Mouse (Mus musculus): ENCODE measurements around the gene Lrrc74a. TPM values are rescaled to one million over a fixed set of nuclear protein-coding genes. Genes with fewer than 3 reads are reported as not detected.

Lrrc74a gene
- polyA plus RNA-seq, 2 experiments: not detected

DNA sequence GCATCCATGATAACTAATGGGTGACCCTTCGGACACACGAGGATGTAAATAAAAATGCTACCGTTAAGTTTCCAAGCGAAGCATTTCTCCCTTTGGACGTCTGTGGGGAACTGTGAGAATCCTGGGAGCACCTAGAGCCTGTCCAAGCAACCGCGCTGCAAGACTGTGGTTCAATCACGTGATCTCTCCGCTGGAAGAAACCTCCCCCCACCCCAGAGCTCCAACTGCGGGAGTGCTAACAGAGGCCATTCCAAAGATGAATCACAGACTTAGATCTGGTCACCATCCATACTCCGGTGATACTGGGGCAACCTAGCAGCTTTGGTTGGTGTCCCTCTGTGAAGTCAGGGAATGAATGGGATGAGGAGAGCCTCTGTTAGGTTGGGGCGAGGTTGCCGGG is 26.9 kb downstream of the Lrrc74a start:
- TF ChIP-seq CTCF (IDR thresholded peaks at IDR 0.05; ENCODE audit: low read depth): no peak
- no peak for TF ChIP-seq EP300 (IDR thresholded peaks at IDR 0.05; ENCODE audit: low read depth)
- no peaks in the 10 kb centered on the region for H3K27me3 ChIP-seq (ENCODE audit: control insufficient read depth, insufficient read depth, low read length)
- H3K4me1 ChIP-seq (replicated peaks; ENCODE audit: control insufficient read depth in 2 of 2, insufficient read depth in 2 of 2, low read length in 1 of 2): no peaks in the 10 kb centered on the region
- no peaks in the 10 kb centered on the region for H3K9me3 ChIP-seq (ENCODE audit: control insufficient read depth, low read length)
- no peak overlapping the region for H3K27ac ChIP-seq
- no peak overlapping the region for H3K4me3 ChIP-seq (ENCODE audit: insufficient read depth in 1 of 2, low read depth in 2 of 2, low read length in 2 of 2)
- no peak for DNase-seq (ENCODE audit: low read depth in 3 of 3, low spot score in 3 of 3)
- ATAC-seq (ENCODE audit: insufficient read depth): no peak
- 62% methylated on average over 13 of the region's 13 CpGs for WGBS (ENCODE audit: insufficient replicate concordance)
- H3K9ac ChIP-seq (replicated peaks): no peak overlapping the region
- no peak overlapping the region for H3K4me2 ChIP-seq (ENCODE audit: low read depth)
- no peaks in the 10 kb centered on the region for H3K36me3 ChIP-seq (replicated peaks; ENCODE audit: control insufficient read depth, insufficient read depth, low read depth)

DNA sequence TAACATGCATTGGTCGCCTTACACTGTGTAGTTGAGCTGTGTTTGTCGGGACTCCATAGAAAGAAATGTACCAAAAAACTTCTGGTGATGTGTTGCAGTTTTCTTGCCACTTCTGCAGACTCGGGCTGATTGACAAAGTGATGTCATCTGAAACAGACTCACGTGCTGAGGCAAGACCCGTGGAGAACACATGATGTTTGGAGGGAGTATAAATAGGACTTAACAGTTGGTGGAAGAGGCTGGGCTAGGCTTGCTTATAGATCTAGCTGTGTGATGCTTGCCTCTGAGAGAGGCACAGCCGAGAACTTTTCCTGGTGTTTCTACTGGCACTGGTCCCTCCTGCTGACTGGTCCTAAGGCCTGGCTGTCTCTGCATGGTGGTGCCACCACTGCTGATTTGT is 29.9 kb downstream of the Lrrc74a start:
- DNase-seq (ENCODE audit: low read depth in 3 of 3, low spot score in 3 of 3): no peak
- Histone ChIP-seq H3K4me1 (replicated peaks; ENCODE audit: control insufficient read depth in 2 of 2, insufficient read depth in 2 of 2, low read length in 1 of 2) (no peaks in the 10 kb centered on the region), H3K27me3 (ENCODE audit: control insufficient read depth, insufficient read depth, low read length) (no peaks in the 10 kb centered on the region), H3K36me3 (replicated peaks; ENCODE audit: control insufficient read depth, insufficient read depth, low read depth) (no peaks in the 10 kb centered on the region), H3K4me2 (ENCODE audit: low read depth) (no peak overlapping the region), H3K9ac (replicated peaks) (no peak overlapping the region), H3K4me3 (ENCODE audit: insufficient read depth in 1 of 2, low read depth in 2 of 2, low read length in 2 of 2) (no peak overlapping the region), H3K27ac (no peak overlapping the region), H3K9me3 (ENCODE audit: control insufficient read depth, low read length) (no peaks in the 10 kb centered on the region)
- TF ChIP-seq EP300 (IDR thresholded peaks at IDR 0.05; ENCODE audit: low read depth): no peak
- TF ChIP-seq CTCF (IDR thresholded peaks at IDR 0.05; ENCODE audit: low read depth): no peak
- ATAC-seq (ENCODE audit: insufficient read depth): no peak
- WGBS (ENCODE audit: insufficient replicate concordance): 42% methylated on average over 6 of the region's 6 CpGs

DNA sequence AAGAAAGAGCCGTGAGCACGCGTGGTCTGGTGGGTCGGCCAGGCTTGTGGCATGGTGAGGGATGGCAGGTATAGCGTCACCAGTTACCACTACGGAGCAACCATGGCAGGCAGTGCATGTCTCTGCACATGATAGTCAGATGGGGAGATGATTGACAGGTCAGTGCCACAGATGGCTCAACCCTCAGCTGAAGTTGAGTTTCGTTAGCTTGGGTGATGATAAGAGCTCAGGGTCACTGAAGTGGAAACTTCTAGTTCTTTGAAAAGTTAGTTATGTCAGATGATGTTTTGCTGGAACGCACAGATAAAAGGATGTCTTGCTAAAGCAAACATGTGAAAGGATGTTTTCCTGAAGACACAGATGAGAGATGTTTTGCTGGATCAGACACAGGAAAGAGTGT is 32.3 kb downstream of the Lrrc74a start:
- H3K9ac ChIP-seq (replicated peaks): no peak overlapping the region
- H3K4me1 ChIP-seq (replicated peaks; ENCODE audit: control insufficient read depth in 2 of 2, insufficient read depth in 2 of 2, low read length in 1 of 2): no peaks in the 10 kb centered on the region
- no peaks in the 10 kb centered on the region for H3K36me3 ChIP-seq (replicated peaks; ENCODE audit: control insufficient read depth, insufficient read depth, low read depth)
- DNase-seq (ENCODE audit: low read depth in 3 of 3, low spot score in 3 of 3): no peak
- H3K27me3 ChIP-seq (ENCODE audit: control insufficient read depth, insufficient read depth, low read length): no peaks in the 10 kb centered on the region
- WGBS (ENCODE audit: insufficient replicate concordance): 62% methylated on average over 8 of the region's 8 CpGs
- TF ChIP-seq EP300 (IDR thresholded peaks at IDR 0.05; ENCODE audit: low read depth): no peak
- TF ChIP-seq CTCF (IDR thresholded peaks at IDR 0.05; ENCODE audit: low read depth): no peak
- no peak for ATAC-seq (ENCODE audit: insufficient read depth)
- no peak overlapping the region for H3K27ac ChIP-seq
- no peak overlapping the region for H3K4me2 ChIP-seq (ENCODE audit: low read depth)
- H3K9me3 ChIP-seq (ENCODE audit: control insufficient read depth, low read length): no peaks in the 10 kb centered on the region
- no peak overlapping the region for H3K4me3 ChIP-seq (ENCODE audit: insufficient read depth in 1 of 2, low read depth in 2 of 2, low read length in 2 of 2)

DNA sequence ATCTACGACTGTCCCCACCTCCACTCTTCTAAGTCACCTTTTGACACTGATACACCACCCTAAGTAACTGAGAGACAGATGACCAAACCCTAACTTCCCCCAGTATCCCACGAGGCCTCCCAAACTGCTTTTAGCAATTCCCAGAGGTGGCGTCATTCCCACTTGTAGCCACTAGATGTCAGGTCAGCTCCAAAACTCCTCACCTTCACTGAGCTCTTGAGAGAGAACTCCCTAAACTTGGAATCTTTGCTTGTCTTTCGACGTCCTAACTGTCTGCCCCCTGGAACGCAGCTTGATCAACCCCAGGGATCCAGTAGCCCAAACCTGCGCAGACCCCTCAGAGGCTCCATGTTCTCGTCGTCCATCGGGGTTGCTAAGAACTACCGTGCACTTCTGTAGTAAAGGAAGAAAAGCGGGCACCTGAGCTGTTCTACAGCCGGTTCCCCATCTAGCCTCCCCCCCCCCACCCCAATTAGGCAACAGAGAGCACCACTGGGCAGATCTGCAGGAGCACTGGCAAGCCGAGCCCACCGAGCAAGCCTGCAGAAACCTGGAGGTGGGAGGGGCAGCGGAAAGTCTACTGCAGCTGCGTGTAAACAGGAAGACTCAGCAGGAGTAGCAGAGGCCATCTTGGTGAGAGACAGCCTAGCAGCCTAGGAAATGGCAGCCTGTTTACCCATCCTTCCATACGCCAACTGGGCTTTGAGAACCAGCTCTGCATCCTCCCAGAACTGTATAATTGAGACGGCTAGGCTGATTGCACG is 33.9 kb downstream of the Lrrc74a start:
- DNase-seq (ENCODE audit: low read depth in 3 of 3, low spot score in 3 of 3): peak; percentile 12 to 28 (median 25)
- no peak for ATAC-seq (ENCODE audit: insufficient read depth)
- 36% methylated on average over 20 of the region's 20 CpGs for WGBS (ENCODE audit: insufficient replicate concordance)

DNA sequence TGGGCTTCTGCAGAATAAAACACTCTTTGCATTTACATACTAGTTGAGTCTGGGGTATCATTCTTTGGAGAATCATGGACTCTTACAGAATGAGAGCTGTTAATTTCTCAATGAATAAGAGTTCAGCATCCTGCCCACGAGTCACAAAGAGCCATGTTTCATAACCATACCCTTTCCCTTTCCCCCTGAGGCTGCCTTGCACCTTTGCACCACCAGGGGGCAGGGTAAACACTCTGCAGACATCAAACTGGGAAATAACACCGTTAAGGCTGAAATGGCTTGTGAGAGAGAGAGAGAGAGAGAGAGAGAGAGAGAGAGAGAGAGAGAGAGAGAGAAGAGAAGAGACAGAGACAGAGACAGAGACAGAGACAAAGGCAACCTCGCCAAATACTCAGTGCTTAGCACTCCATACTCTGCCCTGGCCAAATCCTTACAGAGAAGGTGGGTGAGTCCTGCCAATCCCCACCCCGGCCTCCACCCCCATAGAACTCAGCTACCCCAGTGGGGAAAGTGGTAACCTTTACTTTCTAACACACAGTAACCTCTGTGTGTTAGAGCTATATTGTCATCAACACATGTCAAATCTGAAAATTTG is 34.9 kb downstream of the Lrrc74a start:
- peak in 2 of 3 experiments; percentile 30 to 37 for DNase-seq (ENCODE audit: low read depth in 3 of 3, low spot score in 3 of 3)
- WGBS (ENCODE audit: insufficient replicate concordance): 22% methylated on average over 4 of the region's 4 CpGs

More for the DNA sequence above, 33.9 kb downstream of the Lrrc74a start:
- Histone ChIP-seq H3K27ac (no peak overlapping the region), H3K27me3 (ENCODE audit: control insufficient read depth, insufficient read depth, low read length) (no peaks in the 10 kb centered on the region), H3K4me1 (replicated peaks; ENCODE audit: control insufficient read depth in 2 of 2, insufficient read depth in 2 of 2, low read length in 1 of 2) (no peaks in the 10 kb centered on the region), H3K9me3 (ENCODE audit: control insufficient read depth, low read length) (no peaks in the 10 kb centered on the region), H3K4me3 (ENCODE audit: insufficient read depth in 1 of 2, low read depth in 2 of 2, low read length in 2 of 2) (no peak overlapping the region), H3K4me2 (ENCODE audit: low read depth) (no peak overlapping the region), H3K9ac (replicated peaks) (no peak overlapping the region), H3K36me3 (replicated peaks; ENCODE audit: control insufficient read depth, insufficient read depth, low read depth) (no peaks in the 10 kb centered on the region)
- TF ChIP-seq CTCF (IDR thresholded peaks at IDR 0.05; ENCODE audit: low read depth): peak; percentile 80
- TF ChIP-seq EP300 (IDR thresholded peaks at IDR 0.05; ENCODE audit: low read depth): no peak

More for the DNA sequence above, 34.9 kb downstream of the Lrrc74a start:
- no peaks in the 10 kb centered on the region for H3K36me3 ChIP-seq (replicated peaks; ENCODE audit: control insufficient read depth, insufficient read depth, low read depth)
- H3K27me3 ChIP-seq (ENCODE audit: control insufficient read depth, insufficient read depth, low read length): no peaks in the 10 kb centered on the region
- no peaks in the 10 kb centered on the region for H3K4me1 ChIP-seq (replicated peaks; ENCODE audit: control insufficient read depth in 2 of 2, insufficient read depth in 2 of 2, low read length in 1 of 2)
- no peak overlapping the region for H3K9ac ChIP-seq (replicated peaks)
- TF ChIP-seq EP300 (IDR thresholded peaks at IDR 0.05; ENCODE audit: low read depth): no peak
- TF ChIP-seq CTCF (IDR thresholded peaks at IDR 0.05; ENCODE audit: low read depth): peak; percentile 88
- H3K27ac ChIP-seq: no peak overlapping the region
- ATAC-seq (ENCODE audit: insufficient read depth): no peak
- no peaks in the 10 kb centered on the region for H3K9me3 ChIP-seq (ENCODE audit: control insufficient read depth, low read length)
- no peak overlapping the region for H3K4me3 ChIP-seq (ENCODE audit: insufficient read depth in 1 of 2, low read depth in 2 of 2, low read length in 2 of 2)
- H3K4me2 ChIP-seq (ENCODE audit: low read depth): no peak overlapping the region
